Mouse (Mus musculus): ENCODE results near the gene Cdkl2.

DNA sequence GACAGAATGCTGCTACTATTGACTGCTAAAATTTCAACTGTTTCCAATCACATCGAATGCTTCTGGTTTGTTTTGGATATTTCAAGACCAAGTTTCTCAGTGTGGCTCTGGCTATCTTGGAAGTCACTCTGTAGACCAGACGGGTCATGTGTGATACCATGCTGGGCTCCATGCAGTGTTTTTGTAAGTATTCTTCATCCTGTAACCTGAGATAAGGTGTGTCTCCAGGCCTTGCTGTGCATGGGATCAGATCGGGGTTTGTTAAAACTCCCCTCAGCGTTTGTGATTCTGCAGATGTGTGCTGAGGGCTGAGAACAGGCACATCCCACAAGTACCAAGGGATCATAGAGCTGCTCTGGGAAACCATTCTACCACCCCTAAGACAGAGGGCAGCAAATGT lies 41.6 kb upstream of the Cdkl2 start:
- TF ChIP-seq CTCF (IDR thresholded peaks at IDR 0.05; ENCODE audit: low read depth) (no peak), EP300 (optimal IDR thresholded peaks at IDR 0.05) (no peak)
